Mouse (Mus musculus): ENCODE measurements around the gene Chchd6.

DNA sequence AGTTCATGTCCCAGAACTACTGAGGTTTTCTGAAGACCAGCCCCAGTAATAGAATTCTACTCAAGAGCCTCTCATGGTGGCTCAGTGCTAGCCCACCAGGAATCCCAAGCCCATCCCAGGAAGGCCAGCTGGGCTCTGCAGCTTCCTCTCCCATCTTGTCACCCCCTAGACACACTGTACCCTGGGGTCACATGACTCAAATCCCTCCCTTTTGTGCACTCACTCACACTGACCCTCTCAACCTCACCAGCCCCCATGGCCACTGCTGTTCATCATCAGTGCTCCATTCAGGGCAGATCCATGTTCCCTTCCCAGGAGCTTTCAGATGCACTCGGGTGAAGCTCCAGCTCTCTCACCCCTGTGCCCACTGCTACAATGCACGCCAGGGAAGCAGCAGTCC is 20.8 kb downstream of the Chchd6 start:
- no peak for TF ChIP-seq POLR2A (IDR thresholded peaks at IDR 0.05; ENCODE audit: insufficient read length, low read depth)
- no peak for TF ChIP-seq SRF (IDR thresholded peaks at IDR 0.05; ENCODE audit: control insufficient read depth, insufficient read length, low read depth)
- TF ChIP-seq REST (IDR thresholded peaks at IDR 0.05; ENCODE audit: insufficient read depth, insufficient read length), result no peak
- TF ChIP-seq MYOG (IDR thresholded peaks at IDR 0.05; ENCODE audit: control insufficient read depth in 1 of 3, insufficient read depth in 1 of 3, insufficient read length in 2 of 3, low read depth in 2 of 3), result no peak
- no peak for TF ChIP-seq USF1 (IDR thresholded peaks at IDR 0.05; ENCODE audit: low read depth)
- no peak for TF ChIP-seq MAX (IDR thresholded peaks at IDR 0.05; ENCODE audit: low read depth)
- no peak for TF ChIP-seq TCF3 (IDR thresholded peaks at IDR 0.05; ENCODE audit: insufficient read length, low read depth)
- TF ChIP-seq E2F4 (IDR thresholded peaks at IDR 0.05; ENCODE audit: insufficient read depth), result no peak
